Mouse (Mus musculus) cerebellum, postnatal 36 days (tissue): ENCODE data around the gene Gulp1.

Experiments
- DNase-seq, 2 experiments: peaks; one replicate each; pipeline ENCODE4 v3.0.0; 2021 to 2022; ENCODE audit warnings: mixed read lengths in 2 of 2

Gulp1 gene

DNA sequence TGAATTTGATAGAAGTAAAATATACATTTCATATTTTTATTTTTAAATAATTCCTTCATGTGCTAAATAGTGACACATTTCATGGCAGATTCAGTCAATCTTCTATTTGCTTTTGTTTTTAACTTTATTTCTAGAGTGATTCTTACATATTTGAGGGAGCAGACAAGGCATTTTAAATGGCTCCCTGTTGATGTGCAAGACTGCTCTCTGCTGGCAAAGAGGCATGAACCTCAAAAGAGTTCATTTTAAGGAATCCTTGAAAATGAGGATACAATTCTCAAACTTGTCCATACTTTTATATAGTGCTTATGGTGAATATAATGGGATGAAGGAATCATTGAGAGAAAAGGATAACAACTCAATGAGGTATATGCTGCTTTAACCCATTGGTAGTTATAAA, 189.9 kb downstream of the Gulp1 start:
- DNase-seq: no peak

DNA sequence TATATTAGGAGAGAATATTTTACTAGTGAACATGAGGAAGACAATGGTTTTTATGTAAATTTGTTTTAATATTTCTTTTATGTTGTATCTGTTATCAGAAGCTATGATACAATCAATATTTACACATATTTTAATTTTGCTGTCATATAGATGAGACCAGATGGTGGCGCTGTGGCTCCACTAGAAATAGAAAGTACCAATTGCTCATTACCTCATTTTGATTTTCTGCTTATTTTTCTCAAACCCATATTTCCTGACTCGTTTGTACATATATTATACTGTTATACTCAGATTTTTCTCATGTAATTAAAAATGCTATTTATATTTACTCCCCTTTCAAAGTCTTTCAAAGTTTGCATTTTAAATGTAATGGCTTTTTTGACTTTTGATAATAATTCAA, 194.4 kb downstream of the Gulp1 start:
- peak; percentile 12 to 33 for DNase-seq

DNA sequence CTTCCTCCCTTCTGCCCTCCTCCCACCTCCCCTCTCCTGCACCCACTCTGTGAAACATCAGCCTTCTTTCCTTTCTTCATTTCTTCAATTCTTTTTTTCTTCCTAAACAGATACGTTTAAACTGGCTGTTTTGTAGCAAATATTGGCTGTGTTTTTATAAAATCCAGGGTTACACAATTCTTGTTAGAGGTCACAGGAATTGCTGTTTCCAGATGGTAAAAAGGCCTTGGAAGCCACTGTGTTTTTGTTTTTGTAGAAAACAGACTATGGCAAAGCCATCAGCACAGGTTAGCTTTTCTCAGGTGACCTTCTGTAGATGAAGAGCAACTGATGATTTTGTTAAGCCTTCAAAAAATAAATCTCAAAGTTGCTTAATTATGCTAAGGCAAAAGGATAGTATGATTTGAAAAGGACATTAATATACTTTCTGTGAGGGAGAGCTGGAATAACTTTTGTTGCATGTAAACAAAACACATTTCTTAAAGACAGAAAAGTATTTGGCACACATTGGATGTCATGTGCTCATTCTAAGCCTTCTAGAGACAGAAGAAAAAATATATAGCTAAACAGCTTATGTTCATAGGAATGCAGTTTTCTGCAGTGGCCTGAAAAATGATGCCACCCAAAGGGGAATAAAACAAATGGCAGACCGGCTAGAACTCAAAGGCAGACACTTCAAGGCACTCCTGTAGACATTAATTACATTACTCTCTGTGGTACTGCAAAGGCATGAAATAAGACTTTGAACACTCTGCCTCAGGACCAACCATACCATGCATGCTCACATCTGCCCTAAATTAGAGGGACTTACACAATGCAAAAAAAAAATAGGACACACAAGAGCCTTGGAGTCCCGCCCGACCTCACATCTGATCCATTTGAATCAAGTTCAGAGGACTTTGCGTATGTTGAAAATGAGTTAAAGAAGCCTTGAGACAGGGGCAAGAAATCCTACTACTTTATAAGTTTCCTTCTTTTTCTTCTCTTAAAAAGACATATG, 199.7 kb downstream of the Gulp1 start:
- DNase-seq: no peak

DNA sequence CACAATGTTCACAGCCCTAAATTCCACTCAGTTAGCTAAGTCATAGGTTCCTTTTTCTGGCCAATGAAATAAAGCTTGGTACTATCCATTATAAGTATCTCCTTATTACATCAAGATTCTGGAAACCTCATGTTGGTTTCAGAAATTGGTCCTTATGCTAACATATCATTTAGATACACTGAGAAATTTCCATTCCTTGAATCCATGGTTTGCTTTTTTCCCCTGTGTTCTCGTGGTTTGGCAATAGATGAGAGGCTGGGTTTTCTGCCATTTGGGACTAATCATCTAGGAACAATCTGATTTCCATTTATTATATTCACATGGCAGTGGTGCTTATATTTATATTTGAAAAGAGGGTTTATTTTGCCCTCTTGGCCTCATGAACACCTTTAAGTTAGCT, 226.9 kb downstream of the Gulp1 start:
- DNase-seq: no peak

DNA sequence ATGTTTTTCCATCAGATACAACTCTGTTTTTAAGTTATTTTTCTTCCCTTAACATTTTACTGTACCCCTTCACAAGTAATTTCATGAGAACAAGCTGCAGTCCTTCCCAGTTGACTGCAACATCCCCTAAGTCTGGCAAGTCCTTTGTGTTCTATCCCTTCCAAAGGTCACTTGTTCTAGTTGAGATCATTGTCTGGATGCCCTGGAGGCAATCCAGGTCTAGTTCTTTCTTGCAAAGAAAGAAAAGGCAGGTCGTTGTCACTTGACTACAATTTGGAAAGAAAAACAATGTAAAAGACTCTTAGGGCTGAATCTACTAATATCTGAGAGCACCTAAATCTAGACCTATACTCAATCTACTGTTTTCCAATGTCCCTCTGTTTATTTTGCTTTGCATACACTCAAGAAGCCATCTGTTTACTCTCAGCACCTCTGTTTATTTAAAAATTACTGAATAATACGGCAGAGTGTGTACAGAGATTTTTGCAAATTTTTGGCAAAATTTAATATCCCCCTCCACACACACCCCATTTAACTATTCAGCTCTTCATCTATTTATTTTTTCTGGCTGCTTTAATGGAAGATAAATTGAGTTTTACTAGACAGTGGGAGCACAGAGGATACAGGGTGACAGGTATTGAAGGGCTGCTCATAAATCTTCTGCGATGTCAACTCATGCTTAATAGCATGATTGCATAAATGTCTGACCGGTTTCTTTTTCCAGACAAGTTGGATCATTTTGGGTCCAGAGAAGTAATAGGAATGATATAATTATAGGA, 252.5 kb downstream of the Gulp1 start:
- DNase-seq: no peak

DNA sequence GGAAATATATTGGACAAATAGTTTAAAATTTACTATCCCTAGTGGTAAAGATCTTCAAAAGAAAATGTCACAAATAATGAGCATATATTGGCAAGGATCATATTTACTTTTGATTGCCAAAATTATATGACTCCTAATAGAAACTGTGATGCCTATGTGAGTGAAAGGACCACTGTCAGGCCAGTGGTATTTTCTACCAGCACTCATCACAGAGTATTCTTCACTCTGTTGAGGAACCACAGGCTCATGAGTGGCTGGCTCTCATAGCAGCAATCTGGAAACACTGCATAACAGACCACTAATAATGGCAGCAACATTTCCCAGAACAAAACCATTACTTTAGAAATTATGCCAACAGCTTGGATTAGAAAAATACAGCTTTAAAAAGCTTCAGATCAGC, 255.1 kb downstream of the Gulp1 start:
- no peak for DNase-seq

DNA sequence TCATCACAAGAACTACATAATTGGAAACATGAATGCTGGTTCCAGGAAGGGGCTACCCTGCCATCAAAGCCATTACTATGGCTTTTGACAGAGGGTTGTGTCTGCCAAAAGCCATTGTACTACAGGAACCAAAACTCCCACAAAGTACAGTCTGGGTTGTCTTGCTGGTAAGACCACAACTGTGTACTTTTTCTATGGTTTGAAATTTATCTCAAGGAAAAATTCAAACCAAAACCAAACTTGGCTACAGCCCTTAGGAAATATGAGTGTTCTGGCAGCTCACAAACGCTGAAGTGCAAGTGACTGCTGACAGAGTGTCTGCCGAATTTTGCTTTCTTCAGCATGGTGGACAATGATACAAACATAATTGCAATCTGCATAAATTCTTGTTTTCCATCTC, 259.0 kb downstream of the Gulp1 start:
- DNase-seq: no peak

DNA sequence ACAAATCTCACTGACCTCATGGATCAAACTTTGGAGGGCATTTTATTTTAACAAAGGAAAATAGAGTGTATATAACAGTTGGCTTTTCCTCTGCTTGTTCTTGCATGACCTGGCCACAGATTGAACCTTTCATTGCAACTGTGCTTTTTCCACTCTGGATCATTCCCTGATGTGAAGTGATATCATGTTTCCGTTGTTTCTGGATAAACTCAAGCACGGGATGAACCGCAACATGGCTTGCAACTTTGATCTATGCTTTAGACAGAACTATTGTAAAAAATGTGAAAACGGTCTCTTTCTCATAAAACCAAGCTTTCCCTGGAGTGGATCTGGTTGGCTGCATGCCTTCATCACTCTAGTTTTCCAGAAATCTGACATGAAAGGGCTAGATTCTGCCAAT, 282.6 kb downstream of the Gulp1 start:
- DNase-seq: no peak
